Mouse (Mus musculus) G1E-ER4 (cell line): ENCODE results near the gene Creb3l1. TPM values are rescaled to one million over a fixed set of nuclear protein-coding genes. Genes with fewer than 3 reads are reported as not detected.
A peak's percentile ranks its signal among the peaks of the same experiment; 100 is the strongest.

Experiments used
- GATA1 ChIP-seq: IDR thresholded peaks from one replicate; pipeline ENCODE4 v1.8.0; 2012; ENCODE audit warnings: low read length, inconsistent platforms
- polyA plus RNA-seq: library from polyadenylated mRNA; stranded (reverse); fragments of >175 nt; gene quantifications from 2 replicates; pipeline ENCODE4 v1.2.3, GENCODE M21; 2012

Creb3l1 gene
- polyA plus RNA-seq, 1 experiment: 0.94 TPM

- no peak for TF ChIP-seq GATA1
Observed at GRCm38 (mm10) chr2:92052754-92053153, 28.5 kb upstream of the Creb3l1 start.

GRCm38 (mm10) chr2:92052188-92052587, 27.9 kb upstream of the Creb3l1 start:
- no peak for TF ChIP-seq GATA1

GRCm38 (mm10) chr2:92048034-92048690, 23.9 kb upstream of the Creb3l1 start:
- no peak for TF ChIP-seq GATA1

- no peak for TF ChIP-seq GATA1
Observed at GRCm38 (mm10) chr2:92047601-92048000, 23.3 kb upstream of the Creb3l1 start.

- TF ChIP-seq GATA1: no peak
Observed at GRCm38 (mm10) chr2:92043285-92043684, 19.0 kb upstream of the Creb3l1 start.

- TF ChIP-seq GATA1: no peak
Observed at GRCm38 (mm10) chr2:92041538-92041937, 17.2 kb upstream of the Creb3l1 start.

- TF ChIP-seq GATA1: no peak
Observed at GRCm38 (mm10) chr2:92034273-92034672, 10.0 kb upstream of the Creb3l1 start.

GRCm38 (mm10) chr2:92030554-92030953, 6.3 kb upstream of the Creb3l1 start:
- no peak for TF ChIP-seq GATA1

GRCm38 (mm10) chr2:92029387-92030133, 5.3 kb upstream of the Creb3l1 start:
- no peak for TF ChIP-seq GATA1

GRCm38 (mm10) chr2:92027811-92028590, 3.7 kb upstream of the Creb3l1 start:
- TF ChIP-seq GATA1: peak; percentile 25

GRCm38 (mm10) chr2:92025966-92026365, 1.7 kb upstream of the Creb3l1 start:
- TF ChIP-seq GATA1: no peak

- no peak for TF ChIP-seq GATA1
Observed at GRCm38 (mm10) chr2:92025202-92025601, 900 bp upstream of the Creb3l1 start.

- TF ChIP-seq GATA1: no peak
Observed at GRCm38 (mm10) chr2:92023362-92024273, 684 bp downstream of the Creb3l1 start.

GRCm38 (mm10) chr2:92020676-92021265, 3.5 kb downstream of the Creb3l1 start:
- no peak for TF ChIP-seq GATA1

- TF ChIP-seq GATA1: no peak
Observed at GRCm38 (mm10) chr2:92017440-92017839, 6.9 kb downstream of the Creb3l1 start.
